Mouse (Mus musculus) heart, adult 2 months (tissue): ENCODE data around the gene Fam213b. TPM values are rescaled to one million over a fixed set of nuclear protein-coding genes. Genes with fewer than 3 reads are reported as not detected.

ENCODE experiments used
- DNase-seq, 2 experiments: peaks; one replicate each; pipeline ENCODE4 v3.0.0; 2021
- H3K27ac ChIP-seq: fragments of 200-600 bp; 2 replicates; pipeline ENCODE4 v1.8.1; 2022
- H3K27me3 ChIP-seq: fragments of 200-500 bp; 2 replicates; pipeline ENCODE4 v1.6.1; 2012; ENCODE audit warnings: mild to moderate bottlenecking, low read length, inconsistent platforms, mixed read lengths; ENCODE audit not compliant: control insufficient read depth, insufficient read depth
- H3K36me3 ChIP-seq: fragments of 200-500 bp; 2 replicates; pipeline ENCODE4 v1.6.1; 2012; ENCODE audit warnings: low read length, inconsistent platforms; ENCODE audit not compliant: control insufficient read depth, insufficient read depth
- H3K4me1 ChIP-seq: fragments of 200-500 bp; 2 replicates; pipeline ENCODE4 v1.6.1; 2011; ENCODE audit warnings: low read length; ENCODE audit not compliant: control insufficient read depth, insufficient read depth
- H3K4me3 ChIP-seq: fragments of 200-600 bp; 2 replicates; pipeline ENCODE4 v1.8.1; 2022
- H3K79me2 ChIP-seq: fragments of 200-500 bp; replicated peaks from 2 replicates; pipeline ENCODE4 v1.6.1; 2012; ENCODE audit warnings: mild to moderate bottlenecking, inconsistent platforms, low read length, moderate library complexity, mixed read lengths; ENCODE audit not compliant: control insufficient read depth, insufficient read depth
- H3K9ac ChIP-seq: fragments of 200-500 bp; 2 replicates; pipeline ENCODE4 v1.6.1; 2012; ENCODE audit warnings: low read depth, mild to moderate bottlenecking, control low read depth, inconsistent platforms, low read length, mixed read lengths
- CTCF ChIP-seq: fragments of 200-600 bp; IDR thresholded peaks from 2 replicates; pipeline ENCODE4 v1.8.1; 2022; ENCODE audit warnings: antibody characterized with exemption, mild to moderate bottlenecking, moderate library complexity
- EP300 ChIP-seq: fragments of 200-500 bp; IDR thresholded peaks from 2 replicates; pipeline ENCODE4 v1.6.1; 2011; ENCODE audit warnings: low read depth, low read length, control low read depth; ENCODE audit not compliant: insufficient read depth
- POLR2A ChIP-seq: fragments of 200-500 bp; IDR thresholded peaks from 2 replicates; pipeline ENCODE4 v1.6.1; 2011; ENCODE audit warnings: mild to moderate bottlenecking, low read depth, low read length, control low read depth; ENCODE audit not compliant: insufficient read depth
- WGBS: fragments of 180-500 bp; shearing (Covaris S2); methylation state at CpG from one replicate; pipeline ENCODE4 v1.1.7; 2018; 5-methylcytosine and 5-hydroxymethylcytosine counted together
- intact Hi-C: fragments of 180-260 bp; cut with DNase I; formaldehyde crosslinking; loops from one replicate; pipeline ENCODE4 v1.15.1; 2025
- polyA plus RNA-seq: library from polyadenylated mRNA; depleted of rRNA; stranded (reverse); fragments of >200 nt; gene quantifications from 2 replicates; pipeline ENCODE4 v1.2.3, GENCODE M21; 2012
- total RNA-seq, 2 experiments: library from RNA; stranded (reverse); gene quantifications; 2 replicates each; pipeline ENCODE4 v1.2.3; 2021

Fam213b gene
- total and polyA plus RNA-seq, 3 experiments = 77.1 to 95.9 (median 77.3) TPM

GRCm38 (mm10) chr4:154942632-154943322 lies 43.8 kb upstream of the Fam213b start:
- TF ChIP-seq EP300 = no peak
- no peak for TF ChIP-seq CTCF
- no peak for TF ChIP-seq POLR2A
- H3K9ac ChIP-seq = no peak overlapping the region
- no peak for DNase-seq
- WGBS = 73% methylated on average over 10 of the region's 10 CpGs
- H3K27me3 ChIP-seq = no peaks in the 10 kb centered on the region
- no peak overlapping the region for H3K27ac ChIP-seq
- H3K4me3 ChIP-seq = no peak overlapping the region
- no peaks in the 10 kb centered on the region for H3K79me2 ChIP-seq
- no peaks in the 10 kb centered on the region for H3K36me3 ChIP-seq
- peaks cover 1% of the 10 kb centered on the region; the same call in 1 of the 2 replicates for H3K4me1 ChIP-seq
- intact Hi-C loops = no loop called here

GRCm38 (mm10) chr4:154941831-154942230 lies 42.9 kb upstream of the Fam213b start:
- intact Hi-C loops = no loop called here
- no peak overlapping the region for H3K4me3 ChIP-seq
- no peaks in the 10 kb centered on the region for H3K27me3 ChIP-seq
- H3K79me2 ChIP-seq = no peaks in the 10 kb centered on the region
- no peaks in the 10 kb centered on the region for H3K36me3 ChIP-seq
- TF ChIP-seq POLR2A (no peak), EP300 (no peak), CTCF (no peak)
- 74% methylated on average over 5 of the region's 5 CpGs for WGBS
- no peak for DNase-seq
- peaks cover 1% of the 10 kb centered on the region; the same call in 1 of the 2 replicates for H3K4me1 ChIP-seq
- no peak overlapping the region for H3K9ac ChIP-seq
- H3K27ac ChIP-seq = no peak overlapping the region

GRCm38 (mm10) chr4:154940156-154940555 lies 41.2 kb upstream of the Fam213b start:
- 78% methylated on average over 2 of the region's 2 CpGs for WGBS
- intact Hi-C loops = no loop called here

GRCm38 (mm10) chr4:154937746-154938145 lies 38.8 kb upstream of the Fam213b start:
- no peak overlapping the region for H3K9ac ChIP-seq
- H3K27ac ChIP-seq = no peak overlapping the region
- H3K4me3 ChIP-seq = no peak overlapping the region
- DNase-seq = no peak
- WGBS = 82% methylated on average over 1 of the region's 1 CpGs
- no peaks in the 10 kb centered on the region for H3K36me3 ChIP-seq
- H3K4me1 ChIP-seq = 0 out of 2 replicates have a peak, but pooled peaks cover 2% of the 10 kb centered on the region
- intact Hi-C loops = no loop called here
- no peaks in the 10 kb centered on the region for H3K79me2 ChIP-seq
- no peaks in the 10 kb centered on the region for H3K27me3 ChIP-seq
- TF ChIP-seq POLR2A = no peak
- no peak for TF ChIP-seq EP300
- TF ChIP-seq CTCF = no peak

More at GRCm38 (mm10) chr4:154940156-154940555, 41.2 kb upstream of the Fam213b start:
- no peak overlapping the region for H3K9ac ChIP-seq
- no peaks in the 10 kb centered on the region for H3K36me3 ChIP-seq
- no peak overlapping the region for H3K4me3 ChIP-seq
- H3K27ac ChIP-seq = no peak overlapping the region
- DNase-seq = no peak
- H3K79me2 ChIP-seq = no peaks in the 10 kb centered on the region
- peaks cover 1% of the 10 kb centered on the region; the same call in 1 of the 2 replicates for H3K4me1 ChIP-seq
- H3K27me3 ChIP-seq = no peaks in the 10 kb centered on the region
- no peak for TF ChIP-seq POLR2A
- no peak for TF ChIP-seq CTCF
- no peak for TF ChIP-seq EP300

- TF ChIP-seq EP300 = no peak
- TF ChIP-seq CTCF = no peak
- no peak for TF ChIP-seq POLR2A
- 66% methylated on average over 8 of the region's 8 CpGs for WGBS
- Histone ChIP-seq H3K36me3 (no peaks in the 10 kb centered on the region), H3K27me3 (no peaks in the 10 kb centered on the region), H3K4me3 (no peak overlapping the region), H3K9ac (no peak overlapping the region), H3K79me2 (no peaks in the 10 kb centered on the region), H3K27ac (no peak overlapping the region), H3K4me1 (0 out of 2 replicates have a peak, but pooled peaks cover 2% of the 10 kb centered on the region)
- DNase-seq = no peak
- intact Hi-C loops = no loop called here
Measured at GRCm38 (mm10) chr4:154936542-154937255, 37.8 kb upstream of the Fam213b start.

- H3K9ac ChIP-seq = no peak overlapping the region
- H3K36me3 ChIP-seq = no peaks in the 10 kb centered on the region
- H3K79me2 ChIP-seq = no peaks in the 10 kb centered on the region
- TF ChIP-seq POLR2A (no peak), EP300 (no peak), CTCF (no peak)
- no peak for DNase-seq
- no peak overlapping the region for H3K4me3 ChIP-seq
- no peak overlapping the region for H3K27ac ChIP-seq
- 86% methylated on average over 7 of the region's 7 CpGs for WGBS
- 0 out of 2 replicates have a peak, but pooled peaks cover 2% of the 10 kb centered on the region for H3K4me1 ChIP-seq
- intact Hi-C loops = no loop called here
- no peaks in the 10 kb centered on the region for H3K27me3 ChIP-seq
Measured at GRCm38 (mm10) chr4:154935788-154936187, 36.9 kb upstream of the Fam213b start.
